Mouse (Mus musculus): ENCODE measurements at regions not wholly inside any gene's neighbourhood (a gene's known extent, or its start where the extent isn't known, plus 50 kb on each side); places are given as distances from the start of the nearest gene placed in this dataset.
A peak's percentile ranks its signal among the peaks of the same experiment; 100 is the strongest.

DNA sequence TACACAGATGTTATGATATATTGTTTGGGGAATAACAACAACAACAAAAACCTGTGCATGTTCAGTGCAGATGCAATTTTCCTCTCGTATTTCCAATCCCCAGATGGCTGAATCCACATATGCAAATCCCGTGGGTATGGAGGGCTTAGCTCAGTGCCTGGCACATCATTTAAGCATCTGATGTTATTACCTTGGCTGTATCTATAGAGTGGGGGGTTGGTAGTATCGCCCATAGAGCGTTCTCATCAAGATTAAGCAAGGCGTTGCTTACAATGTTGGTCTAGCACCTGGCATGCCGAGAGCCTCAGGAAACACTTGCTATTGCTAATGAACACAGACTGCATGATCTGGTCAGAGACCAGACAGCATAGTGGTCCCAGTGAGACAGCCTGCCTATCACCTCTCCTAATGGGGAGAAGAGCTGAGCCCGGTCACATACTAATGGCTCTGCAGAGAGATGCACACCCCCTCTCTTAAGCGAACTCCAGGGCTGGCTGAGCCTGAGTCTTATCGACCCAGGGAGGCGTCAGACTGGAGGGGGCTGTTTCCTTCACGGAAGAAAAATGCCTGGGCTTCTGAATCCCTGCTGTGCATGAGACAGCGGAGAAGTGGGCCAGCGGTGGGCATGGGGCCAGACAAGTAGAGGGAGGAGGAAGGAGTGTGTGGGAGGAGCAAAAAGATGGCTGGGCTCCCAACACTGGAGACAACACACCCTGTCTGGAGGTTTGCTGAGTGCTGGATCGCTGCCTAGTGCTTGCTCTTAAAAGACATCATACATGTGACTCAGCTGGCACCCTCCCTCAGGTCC lies 190.9 kb upstream of the Ncam1 start:
- ATAC-seq (ENCODE audit: insufficient read depth) (peak; percentile 96), DNase-seq (peak; percentile 96)
- Histone ChIP-seq H3K9ac (no peak overlapping the region), H3K36me3 (ENCODE audit: insufficient read depth) (no peaks in the 10 kb centered on the region), H3K9me3 (ENCODE audit: low read depth, low read length) (no peaks in the 10 kb centered on the region), H3K27me3 (ENCODE audit: insufficient read depth, low read length) (no peaks in the 10 kb centered on the region), H3K4me1 (ENCODE audit: insufficient read depth) (peaks cover 3% of the 10 kb centered on the region; the same call in 1 of the 2 replicates), H3K4me3 (ENCODE audit: low read depth, low read length) (no peak overlapping the region), H3K4me2 (peak overlapping the region; percentile 47; the same call in 1 of the 2 replicates), H3K27ac (ENCODE audit: low read depth) (peak overlapping the region; percentile 61; the same call in 1 of the 2 replicates)
- no peak for TF ChIP-seq CTCF (IDR thresholded peaks at IDR 0.05; ENCODE audit: low read depth)
- 30% methylated on average over 14 of the region's 14 CpGs for WGBS

GRCm38 (mm10) chr9:49988064-49988463 lies 189.3 kb upstream of the Ncam1 start:
- no peak for ATAC-seq (ENCODE audit: insufficient read depth)
- no peak for DNase-seq

DNA sequence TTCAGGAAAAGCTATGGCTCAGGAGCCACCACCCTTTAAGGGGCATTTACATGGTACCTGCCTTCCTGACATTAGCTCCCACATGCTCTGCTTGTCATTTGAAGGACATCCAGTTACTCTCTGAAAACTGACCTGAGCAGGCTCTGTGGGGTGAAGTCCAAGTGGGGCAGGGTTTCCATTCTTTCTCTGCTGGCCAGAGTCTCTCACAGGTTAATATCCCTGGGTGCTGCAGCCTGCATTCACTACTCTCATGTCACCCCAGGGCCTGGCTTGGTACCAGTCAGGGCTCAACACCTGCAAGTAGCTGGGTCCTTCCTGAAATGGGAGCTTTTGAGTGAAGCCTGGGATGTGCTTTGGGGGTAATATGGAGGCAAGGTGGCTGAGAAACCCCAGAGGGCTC lies 188.8 kb upstream of the Ncam1 start:
- no peak for TF ChIP-seq CTCF (IDR thresholded peaks at IDR 0.05; ENCODE audit: low read depth)
- Histone ChIP-seq H3K4me1 (ENCODE audit: insufficient read depth) (peaks cover 3% of the 10 kb centered on the region; the same call in 1 of the 2 replicates), H3K27me3 (ENCODE audit: insufficient read depth, low read length) (no peaks in the 10 kb centered on the region), H3K36me3 (ENCODE audit: insufficient read depth) (no peaks in the 10 kb centered on the region), H3K9me3 (ENCODE audit: low read depth, low read length) (no peaks in the 10 kb centered on the region), H3K4me3 (ENCODE audit: low read depth, low read length) (no peak overlapping the region), H3K27ac (ENCODE audit: low read depth) (no peak overlapping the region), H3K4me2 (no peak overlapping the region), H3K9ac (no peak overlapping the region)
- ATAC-seq (ENCODE audit: insufficient read depth) = no peak
- DNase-seq = no peak

More at GRCm38 (mm10) chr9:49988064-49988463, 189.3 kb upstream of the Ncam1 start:
- H3K9ac ChIP-seq = no peak overlapping the region
- H3K27ac ChIP-seq (ENCODE audit: low read depth) = no peak overlapping the region
- H3K4me2 ChIP-seq = no peak overlapping the region
- 31% methylated on average over 5 of the region's 5 CpGs for WGBS
- H3K4me1 ChIP-seq (ENCODE audit: insufficient read depth) = peaks cover 3% of the 10 kb centered on the region; the same call in 1 of the 2 replicates
- H3K36me3 ChIP-seq (ENCODE audit: insufficient read depth) = no peaks in the 10 kb centered on the region
- no peaks in the 10 kb centered on the region for H3K27me3 ChIP-seq (ENCODE audit: insufficient read depth, low read length)
- no peaks in the 10 kb centered on the region for H3K9me3 ChIP-seq (ENCODE audit: low read depth, low read length)
- H3K4me3 ChIP-seq (ENCODE audit: low read depth, low read length) = no peak overlapping the region
- TF ChIP-seq CTCF (IDR thresholded peaks at IDR 0.05; ENCODE audit: low read depth) = no peak

DNA sequence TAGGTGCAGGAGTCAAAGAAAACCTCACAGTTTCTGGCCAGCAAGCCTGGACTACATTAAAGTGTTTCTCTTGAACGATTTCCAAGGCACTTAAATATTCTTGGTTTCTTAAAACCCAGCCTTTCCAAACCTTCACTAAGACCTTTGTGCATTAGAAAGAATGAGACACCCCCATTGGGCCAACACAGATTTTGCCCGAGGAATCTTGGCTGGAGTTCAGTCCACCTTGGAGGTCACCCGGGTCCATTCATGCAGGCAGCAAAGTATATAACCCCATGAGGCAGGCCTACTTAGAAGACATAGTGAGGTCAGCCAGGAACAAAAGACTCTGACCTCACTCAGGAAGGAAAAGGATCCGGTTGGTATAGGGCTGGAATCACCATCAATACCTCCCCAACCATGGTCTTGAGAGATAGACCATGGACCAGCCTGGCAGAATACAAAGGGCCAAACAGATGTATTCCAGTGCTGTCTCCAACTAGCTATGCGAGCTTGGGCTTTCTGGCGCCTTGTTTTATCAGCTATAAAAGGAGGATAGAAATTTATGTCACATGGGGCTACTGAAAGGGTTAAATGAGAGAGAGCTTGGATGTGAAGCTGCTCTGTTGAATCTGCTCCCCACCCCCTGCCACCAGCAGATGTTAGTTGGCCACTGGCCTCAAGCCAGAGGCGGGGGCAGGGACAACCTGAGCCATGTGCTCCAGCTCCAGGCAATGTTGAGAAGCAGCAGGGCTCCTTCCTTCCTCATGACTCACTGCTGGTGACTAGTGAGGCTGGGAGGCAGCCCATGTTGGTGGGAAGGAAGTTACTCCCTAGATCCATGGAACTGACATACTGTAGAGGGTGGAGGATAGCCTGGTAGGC lies 181.9 kb upstream of the Ncam1 start:
- no peak overlapping the region for H3K4me3 ChIP-seq (ENCODE audit: low read depth, low read length)
- 41% methylated on average over 7 of the region's 7 CpGs for WGBS
- no peak overlapping the region for H3K4me2 ChIP-seq
- H3K36me3 ChIP-seq (ENCODE audit: insufficient read depth) = no peaks in the 10 kb centered on the region
- H3K9ac ChIP-seq = no peak overlapping the region
- peaks cover 17% of the 10 kb centered on the region for H3K4me1 ChIP-seq (ENCODE audit: insufficient read depth)
- no peaks in the 10 kb centered on the region for H3K27me3 ChIP-seq (ENCODE audit: insufficient read depth, low read length)
- DNase-seq (peak; percentile 85), ATAC-seq (ENCODE audit: insufficient read depth) (peak; percentile 86)
- TF ChIP-seq CTCF (IDR thresholded peaks at IDR 0.05; ENCODE audit: low read depth) = no peak
- peak overlapping the region; percentile 50; the same call in 1 of the 2 replicates for H3K27ac ChIP-seq (ENCODE audit: low read depth)
- H3K9me3 ChIP-seq (ENCODE audit: low read depth, low read length) = no peaks in the 10 kb centered on the region

GRCm38 (mm10) chr9:49975938-49976671 lies 177.4 kb upstream of the Ncam1 start:
- Histone ChIP-seq H3K4me1 (ENCODE audit: insufficient read depth) (peaks cover 15% of the 10 kb centered on the region), H3K9me3 (ENCODE audit: low read depth, low read length) (no peaks in the 10 kb centered on the region), H3K4me2 (peak overlapping the region; percentile 39; the same call in 1 of the 2 replicates), H3K36me3 (ENCODE audit: insufficient read depth) (no peaks in the 10 kb centered on the region), H3K4me3 (ENCODE audit: low read depth, low read length) (no peak overlapping the region), H3K27me3 (ENCODE audit: insufficient read depth, low read length) (no peaks in the 10 kb centered on the region), H3K9ac (no peak overlapping the region), H3K27ac (ENCODE audit: low read depth) (peak overlapping the region; percentile 78)
- DNase-seq (peak; percentile 92), ATAC-seq (ENCODE audit: insufficient read depth) (peak; percentile 85)
- no peak for TF ChIP-seq CTCF (IDR thresholded peaks at IDR 0.05; ENCODE audit: low read depth)
- WGBS = 24% methylated on average over 11 of the region's 11 CpGs

DNA sequence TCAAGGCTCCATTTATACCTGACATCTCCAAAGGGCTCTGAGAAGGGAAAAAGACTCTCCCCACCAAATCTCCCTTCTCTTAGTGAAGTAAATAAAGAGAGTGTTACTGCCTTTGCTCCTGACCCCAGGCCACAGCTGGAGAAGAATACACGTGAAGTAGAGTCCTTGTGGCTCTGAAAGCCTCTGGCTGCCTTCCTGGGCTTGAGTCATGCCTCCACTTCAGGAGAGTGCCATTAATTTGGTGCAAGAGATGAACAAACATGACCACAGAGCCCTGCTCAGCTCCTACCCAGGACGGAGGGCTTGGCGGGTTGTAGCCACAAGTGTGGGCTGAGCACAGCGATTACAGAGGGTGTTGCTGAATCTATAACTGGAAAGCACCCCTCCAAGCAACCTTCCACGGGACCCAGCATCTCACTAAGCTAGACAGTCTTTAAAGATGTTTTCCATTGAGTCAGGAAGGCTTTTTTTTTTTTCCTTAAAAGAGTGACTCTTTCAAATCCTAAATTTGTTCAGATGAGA lies 175.3 kb upstream of the Ncam1 start:
- DNase-seq (no peak), ATAC-seq (ENCODE audit: insufficient read depth) (no peak)
- Histone ChIP-seq H3K9me3 (ENCODE audit: low read depth, low read length) (no peaks in the 10 kb centered on the region), H3K27me3 (ENCODE audit: insufficient read depth, low read length) (no peaks in the 10 kb centered on the region), H3K36me3 (ENCODE audit: insufficient read depth) (no peaks in the 10 kb centered on the region), H3K4me3 (ENCODE audit: low read depth, low read length) (no peak overlapping the region), H3K4me1 (ENCODE audit: insufficient read depth) (peaks cover 7% of the 10 kb centered on the region; the same call in 1 of the 2 replicates), H3K9ac (no peak overlapping the region), H3K4me2 (no peak overlapping the region), H3K27ac (ENCODE audit: low read depth) (no peak overlapping the region)
- WGBS = 59% methylated on average over 5 of the region's 5 CpGs
- TF ChIP-seq CTCF (IDR thresholded peaks at IDR 0.05; ENCODE audit: low read depth) = no peak

Data from lung, embryonic 14.5 days (tissue).